Mouse (Mus musculus) left cerebral cortex, adult 2 months (tissue): ENCODE results near the gene Pip5k1c. TPM values are rescaled to one million over a fixed set of nuclear protein-coding genes. Genes with fewer than 3 reads are reported as not detected.

Experiments
- DNase-seq, 2 experiments: peaks; one replicate each; pipeline ENCODE4 v3.0.0; 2021 to 2022; ENCODE audit warnings: low spot score in 2 of 2, mixed read lengths in 1 of 2; ENCODE audit errors: extremely low spot score in 1 of 2
- H3K27ac ChIP-seq: fragments of 200-600 bp; 2 replicates; pipeline ENCODE4 v1.8.1; 2022
- H3K4me3 ChIP-seq: fragments of 200-600 bp; 2 replicates; pipeline ENCODE4 v1.8.1; 2022
- CTCF ChIP-seq: fragments of 200-600 bp; IDR thresholded peaks from 2 replicates; pipeline ENCODE4 v1.8.1; 2022; ENCODE audit warnings: antibody characterized with exemption, mild to moderate bottlenecking, moderate library complexity
- intact Hi-C: fragments of 180-260 bp; cut with DNase I; formaldehyde crosslinking; loops from one replicate; pipeline ENCODE4 v1.15.1; 2025
- microRNA-seq, 2 experiments: library from miRNA; unstranded; fragments of <30 nt; microRNA quantifications; one replicate each; pipeline ENCODE4 v1.2.0; 2021
- total RNA-seq, 2 experiments: library from RNA; stranded (reverse); gene quantifications; 2 replicates each; pipeline ENCODE4 v1.2.3; 2021

The Pip5k1c gene
- total RNA-seq, 2 experiments from 2014 or later, result 431 TPM

DNA sequence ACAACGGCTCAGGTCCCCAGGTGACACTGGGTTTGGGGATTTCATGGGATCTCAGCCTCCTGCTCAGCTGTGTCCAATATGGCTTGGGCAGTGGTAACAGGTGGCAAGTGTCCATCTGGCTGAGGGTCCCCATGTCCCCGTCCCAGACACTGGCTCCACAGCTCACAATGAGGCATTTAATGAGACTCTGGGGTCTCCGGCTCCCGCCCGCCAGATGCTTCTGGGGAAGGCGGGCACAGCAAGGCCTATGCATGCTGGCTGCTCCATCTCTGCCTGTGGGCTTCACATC is 74.4 kb downstream of the Pip5k1c start:
- intact Hi-C loops, result no loop called here
- no peak for TF ChIP-seq CTCF
- Histone ChIP-seq H3K27ac (no peak overlapping the region), H3K4me3 (no peak overlapping the region)
- DNase-seq, result no peak

Small RNAs within 50 kb of the gene (microRNA-seq; reads per million reads assigned to microRNA genes)
- 35.6 to 49.9 reads per million in 2 experiments for gene Mir3057

Other genes with a start within 250 kb of the Pip5k1c start
- 100 to 1,000 TPM; 171 to 173 TPM for gene Sgta, start 232.8 kb upstream of the Pip5k1c start, total RNA-seq
- 10 to 100 TPM; 51.0 to 51.1 TPM for gene Thop1, start 222.9 kb upstream of the Pip5k1c start, total RNA-seq
- gene Creb3l3, start 194.1 kb upstream of the Pip5k1c start, total RNA-seq, result under 1 TPM; 0.25 to 0.33 TPM
- gene Map2k2, start 187.0 kb upstream of the Pip5k1c start, total RNA-seq, result 100 to 1,000 TPM; 136 to 150 TPM
- 100 to 1,000 TPM; 130 to 132 TPM for gene Zbtb7a, start 157.7 kb upstream of the Pip5k1c start, total RNA-seq
- gene Pias4, start 125.0 kb upstream of the Pip5k1c start, total RNA-seq, result 10 to 100 TPM; 26.7 to 32.0 TPM
- gene Eef2, start 116.3 kb upstream of the Pip5k1c start, total RNA-seq, result 100 to 1,000 TPM; 884 to 901 TPM
- 10 to 100 TPM; 74.6 to 89.4 TPM for gene Dapk3, start 110.0 kb upstream of the Pip5k1c start, total RNA-seq
- not detected for gene 4930442H23Rik, start 109.1 kb upstream of the Pip5k1c start, total RNA-seq
- under 1 TPM in 1 of 2 experiments, not detected in 1; 0.42 TPM for gene Nmrk2, start 90.9 kb upstream of the Pip5k1c start, total RNA-seq
- 100 to 1,000 TPM; 203 to 206 TPM for gene Atcay, start 62.1 kb upstream of the Pip5k1c start, total RNA-seq
- gene Zfr2, start 59.8 kb upstream of the Pip5k1c start, total RNA-seq, result 10 to 100 TPM; 70.9 to 76.2 TPM
- gene Matk, start 40.0 kb upstream of the Pip5k1c start, total RNA-seq, result 100 to 1,000 TPM; 212 to 221 TPM
- 10 to 100 TPM; 41.3 to 42.8 TPM for gene Mrpl54, start 26.0 kb upstream of the Pip5k1c start, total RNA-seq
- 10 to 100 TPM; 35.8 to 38.6 TPM for gene Apba3, start 26.0 kb upstream of the Pip5k1c start, total RNA-seq
- gene Tjp3, start 1.4 kb upstream of the Pip5k1c start, total RNA-seq, result under 1 TPM; 0.26 to 0.45 TPM
- 10 to 100 TPM; 31.3 to 31.8 TPM for gene Cactin, start 28.1 kb downstream of the Pip5k1c start, total RNA-seq
- gene Tbxa2r, start 35.8 kb downstream of the Pip5k1c start, total RNA-seq, result under 1 TPM; 0.70 to 0.82 TPM
- gene Gipc3, start 50.3 kb downstream of the Pip5k1c start, total RNA-seq, result 1 to 10 TPM; 1.7 to 2.1 TPM
- gene Hmg20b, start 57.5 kb downstream of the Pip5k1c start, total RNA-seq, result 10 to 100 TPM; 27.3 to 29.5 TPM
- 10 to 100 TPM; 38.2 to 40.2 TPM for gene Mfsd12, start 64.5 kb downstream of the Pip5k1c start, total RNA-seq
- gene 4930404N11Rik, start 72.9 kb downstream of the Pip5k1c start, total RNA-seq, result 1 to 10 TPM in 1 of 2 experiments, under 1 TPM in 1; 1.00 to 1.3 TPM
- gene Fzr1, start 85.6 kb downstream of the Pip5k1c start, total RNA-seq, result 10 to 100 TPM; 69.1 to 70.6 TPM
- 10 to 100 TPM; 87.1 to 95.1 TPM for gene Dohh, start 91.5 kb downstream of the Pip5k1c start, total RNA-seq
- 1 to 10 TPM; 2.0 to 3.4 TPM for gene Gm48551, start 91.5 kb downstream of the Pip5k1c start, total RNA-seq
- gene Gm48552, start 96.0 kb downstream of the Pip5k1c start, total RNA-seq, result 1 to 10 TPM; 5.1 to 7.1 TPM
- 1 to 10 TPM; 1.3 to 1.4 TPM for gene Smim24, start 100.1 kb downstream of the Pip5k1c start, total RNA-seq
- 10 to 100 TPM; 93.4 to 94.9 TPM for gene Nfic, start 162.7 kb downstream of the Pip5k1c start, total RNA-seq
- gene Celf5, start 189.7 kb downstream of the Pip5k1c start, total RNA-seq, result 100 to 1,000 TPM; 284 to 288 TPM
- gene Ncln, start 203.4 kb downstream of the Pip5k1c start, total RNA-seq, result 10 to 100 TPM; 78.3 to 80.8 TPM
- gene S1pr4, start 207.2 kb downstream of the Pip5k1c start, total RNA-seq, result under 1 TPM; 0.56 to 0.70 TPM
- gene Gna15, start 231.3 kb downstream of the Pip5k1c start, total RNA-seq, result 1 to 10 TPM; 1.3 to 2.8 TPM